Mouse (Mus musculus) embryonic facial prominence, embryonic 15.5 days (tissue): ENCODE measurements at regions not wholly inside any gene's neighbourhood (a gene's known extent, or its start where the extent isn't known, plus 50 kb on each side); places are given as distances from the start of the nearest gene placed in this dataset.

Experiments
- ATAC-seq: fragments of 200-750 bp; cut with Nextera tagmentation; 2 replicates; pipeline ENCODE4 v1.8.0; 2017; ENCODE audit warnings: low read depth, moderate TSS enrichment; ENCODE audit not compliant: insufficient number of reproducible peaks, low FRiP score, low TSS enrichment
- H3K27ac ChIP-seq: fragments of 300-500 bp; sonication (generic); replicated peaks from 2 replicates; pipeline ENCODE4 v1.5.1; 2015; ENCODE audit warnings: mild to moderate bottlenecking, inconsistent platforms
- H3K27me3 ChIP-seq: fragments of 300-500 bp; sonication (generic); 2 replicates; pipeline ENCODE4 v1.6.1; 2015; ENCODE audit warnings: inconsistent platforms
- H3K36me3 ChIP-seq: fragments of 300-500 bp; sonication (generic); 2 replicates; pipeline ENCODE4 v1.6.1; 2015; ENCODE audit warnings: mild to moderate bottlenecking, inconsistent platforms
- H3K4me1 ChIP-seq: fragments of 300-500 bp; sonication (generic); 2 replicates; pipeline ENCODE4 v1.6.1; 2015; ENCODE audit warnings: inconsistent platforms
- H3K4me2 ChIP-seq: fragments of 300-500 bp; sonication (generic); replicated peaks from 2 replicates; pipeline ENCODE4 v1.6.1; 2015; ENCODE audit warnings: mild to moderate bottlenecking, inconsistent platforms
- H3K4me3 ChIP-seq: fragments of 300-500 bp; sonication (generic); replicated peaks from 2 replicates; pipeline ENCODE4 v1.5.1; 2015; ENCODE audit warnings: mild to moderate bottlenecking, inconsistent platforms
- H3K9ac ChIP-seq: fragments of 300-500 bp; sonication (generic); 2 replicates; pipeline ENCODE4 v1.6.1; 2015; ENCODE audit warnings: inconsistent platforms
- H3K9me3 ChIP-seq: fragments of 300-500 bp; sonication (generic); replicated peaks from 2 replicates; pipeline ENCODE4 v1.6.1; 2016; ENCODE audit warnings: inconsistent platforms
- WGBS: fragments of 180-500 bp; shearing (Covaris S2); methylation state at CpG from one replicate; pipeline ENCODE4 v1.1.7; 2015; 5-methylcytosine and 5-hydroxymethylcytosine counted together

- Histone ChIP-seq H3K27ac (no peak overlapping the region), H3K4me2 (no peak overlapping the region), H3K4me3 (no peak overlapping the region), H3K27me3 (no peaks in the 10 kb centered on the region), H3K9me3 (no peaks in the 10 kb centered on the region), H3K9ac (no peak overlapping the region), H3K4me1 (no peaks in the 10 kb centered on the region), H3K36me3 (no peaks in the 10 kb centered on the region)
- WGBS, result 79% methylated on average over 5 of the region's 5 CpGs
- no peak for ATAC-seq
These were observed 222.1 kb downstream of the Skap2 start for GRCm38 (mm10) chr6:51790293-51790692.

GRCm38 (mm10) chr6:51790693-51791092 lies 221.7 kb downstream of the Skap2 start:
- Histone ChIP-seq H3K4me2 (no peak overlapping the region), H3K4me1 (no peaks in the 10 kb centered on the region), H3K4me3 (no peak overlapping the region), H3K9ac (no peak overlapping the region), H3K36me3 (no peaks in the 10 kb centered on the region), H3K27ac (no peak overlapping the region), H3K9me3 (no peaks in the 10 kb centered on the region), H3K27me3 (no peaks in the 10 kb centered on the region)
- ATAC-seq, result no peak
- WGBS, result 85% methylated on average over 7 of the region's 7 CpGs

GRCm38 (mm10) chr6:51795300-51795699 lies 217.0 kb downstream of the Skap2 start:
- Histone ChIP-seq H3K4me1 (no peaks in the 10 kb centered on the region), H3K9ac (no peak overlapping the region), H3K27me3 (no peaks in the 10 kb centered on the region), H3K4me2 (no peak overlapping the region), H3K4me3 (no peak overlapping the region), H3K27ac (no peak overlapping the region), H3K9me3 (no peaks in the 10 kb centered on the region), H3K36me3 (no peaks in the 10 kb centered on the region)
- no peak for ATAC-seq
- 55% methylated on average over 4 of the region's 4 CpGs for WGBS

- no peak for ATAC-seq
- Histone ChIP-seq H3K27ac (no peak overlapping the region), H3K36me3 (no peaks in the 10 kb centered on the region), H3K4me1 (no peaks in the 10 kb centered on the region), H3K4me2 (no peak overlapping the region), H3K4me3 (no peak overlapping the region), H3K9me3 (no peaks in the 10 kb centered on the region), H3K27me3 (no peaks in the 10 kb centered on the region), H3K9ac (no peak overlapping the region)
- 61% methylated on average over 12 of the region's 12 CpGs for WGBS
These were observed 213.6 kb downstream of the Skap2 start for GRCm38 (mm10) chr6:51798577-51799240.

- no peak overlapping the region for H3K4me3 ChIP-seq
- H3K4me2 ChIP-seq, result no peak overlapping the region
- H3K36me3 ChIP-seq, result no peaks in the 10 kb centered on the region
- WGBS, result 78% methylated on average over 7 of the region's 7 CpGs
- no peak for ATAC-seq
- no peaks in the 10 kb centered on the region for H3K9me3 ChIP-seq
- H3K27ac ChIP-seq, result no peak overlapping the region
- no peaks in the 10 kb centered on the region for H3K4me1 ChIP-seq
- no peaks in the 10 kb centered on the region for H3K27me3 ChIP-seq
- no peak overlapping the region for H3K9ac ChIP-seq
These were observed 206.7 kb downstream of the Skap2 start for GRCm38 (mm10) chr6:51805656-51806055.
